Mouse (Mus musculus) frontal cortex, adult (tissue): ENCODE results near the gene Olfr237-ps1.
"Not testable (repeated sequence)": the region's sequence is repeated elsewhere in the genome, so short reads cannot be mapped to it uniquely, and the experiment has no call there.

Experiments used
- ATAC-seq: cut with Nextera tagmentation; 2 replicates; pipeline ENCODE4 v1.9.2; 2017; ENCODE audit warnings: mild to moderate bottlenecking, moderate library complexity, mixed read lengths; ENCODE audit not compliant: low TSS enrichment

The Olfr237-ps1 gene

DNA sequence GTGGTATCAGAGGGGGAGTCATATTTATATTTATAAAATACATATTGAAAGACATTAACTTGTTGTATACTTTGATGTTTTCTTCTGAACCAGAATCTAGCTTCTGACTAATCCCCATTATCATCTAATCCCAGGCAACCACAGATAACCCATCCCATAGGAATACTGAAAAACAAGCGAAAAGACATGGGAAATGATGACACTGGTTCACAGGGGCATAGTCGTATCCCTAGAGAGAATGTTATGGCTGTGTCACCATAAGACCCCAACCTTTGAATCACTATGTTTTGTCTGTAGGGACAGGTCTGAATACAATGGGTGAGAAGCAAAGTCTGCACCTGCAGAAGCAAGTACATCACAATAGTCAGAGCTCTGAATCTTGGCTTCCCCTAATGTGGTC is at the start of gene Olfr237-ps1:
Olfr237-ps1 (plus strand) TSS at position 301 of the 400 bp plus-strand sequence.
- not testable (repeated sequence) for ATAC-seq

DNA sequence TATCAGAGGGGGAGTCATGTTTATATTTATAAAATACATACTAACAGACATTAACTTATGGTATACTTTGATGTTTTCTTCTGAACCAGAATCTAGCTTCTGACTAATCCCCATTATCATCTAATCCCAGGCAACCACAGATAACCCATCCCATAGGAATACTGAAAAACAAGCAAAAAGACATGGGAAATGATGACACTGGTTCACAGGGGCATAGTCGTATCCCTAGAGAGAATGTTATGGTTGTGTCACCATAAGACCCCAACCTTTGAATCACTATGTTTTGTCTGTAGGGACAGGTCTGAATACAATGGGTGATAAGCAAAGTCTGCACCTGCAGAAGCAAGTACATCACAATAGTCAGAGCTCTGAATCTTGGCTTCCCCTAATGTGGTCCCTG is 40.3 kb upstream of the Olfr237-ps1 start, which contains the start of gene Olfr441:
Olfr441 (plus strand) TSS at position 301 of the 400 bp plus-strand sequence.
- not testable (repeated sequence) for ATAC-seq

DNA sequence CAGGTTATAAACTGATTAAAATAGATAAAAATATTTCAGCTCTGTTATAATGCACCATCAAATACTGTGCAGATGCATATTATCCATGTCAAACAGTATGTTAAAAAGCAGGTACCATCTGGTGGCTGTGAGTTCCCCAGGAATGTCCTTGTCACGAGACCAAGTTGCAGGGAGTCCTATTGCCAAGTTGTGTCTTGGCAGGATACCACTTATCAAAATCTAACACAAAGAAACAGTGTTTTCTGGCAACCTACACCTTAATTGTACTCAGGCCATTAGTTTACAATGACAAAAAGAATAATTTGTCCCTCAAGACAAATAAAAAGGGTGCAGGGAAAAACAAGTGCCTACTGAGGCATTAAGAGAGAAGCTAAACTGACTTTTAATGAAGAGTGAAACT is 13.1 kb downstream of the Olfr237-ps1 start:
- ATAC-seq = no peak

DNA sequence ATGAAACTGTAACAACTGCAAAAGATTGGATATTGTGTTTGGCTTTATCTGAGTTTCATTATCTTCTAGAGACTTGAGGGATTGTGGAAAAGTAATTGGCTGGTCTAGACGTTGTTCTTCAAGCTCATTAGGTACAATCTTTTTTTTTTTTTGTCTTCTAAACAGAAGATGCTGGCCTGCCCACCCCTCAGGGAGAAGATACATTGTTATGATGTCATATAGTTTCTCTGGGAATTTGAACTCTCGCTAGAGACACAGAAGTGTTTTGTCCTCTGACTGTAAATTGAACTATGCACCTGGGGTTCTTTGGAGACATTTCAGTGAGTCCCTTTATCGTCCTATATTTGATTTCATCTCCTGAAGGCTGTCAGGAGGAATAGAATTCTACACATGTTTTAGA is 16.6 kb downstream of the Olfr237-ps1 start, which contains the start of gene Olfr437:
Olfr437 (plus strand) TSS at position 301 of the 400 bp plus-strand sequence.
- no peak for ATAC-seq

- ATAC-seq = no peak
These were observed 20.9 kb downstream of the Olfr237-ps1 start for GRCm38 (mm10) chr6:43167246-43167645.

- no peak for ATAC-seq
These were observed 25.5 kb downstream of the Olfr237-ps1 start, which contains the start of gene Olfr13 for GRCm38 (mm10) chr6:43171840-43172239. Olfr13 (plus strand) TSS chr6:43172140.

DNA sequence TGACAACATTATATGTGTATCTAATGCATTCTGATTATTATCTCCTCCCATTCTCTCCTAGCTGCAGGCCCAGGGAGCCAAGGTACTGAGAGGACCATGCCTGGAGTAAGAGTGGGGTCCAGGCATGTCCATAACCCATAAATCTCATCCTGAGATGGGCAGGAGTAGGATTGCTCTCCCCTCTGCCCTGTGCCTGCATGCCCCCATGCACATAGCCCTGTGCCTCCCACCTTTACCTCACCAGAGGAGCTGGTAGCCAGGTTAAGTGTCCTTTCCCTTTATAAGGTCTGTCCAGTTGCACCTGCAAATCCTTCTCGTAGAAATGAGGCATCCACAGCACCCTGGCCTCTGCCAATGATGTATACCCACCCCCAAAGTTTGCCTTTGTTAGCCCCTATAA is 31.8 kb downstream of the Olfr237-ps1 start:
- no peak for ATAC-seq

GRCm38 (mm10) chr6:43178584-43179501 is 32.5 kb downstream of the Olfr237-ps1 start:
- peak; percentile 67; the same call in 1 of the 2 replicates for ATAC-seq

GRCm38 (mm10) chr6:43190986-43191385 is 44.6 kb downstream of the Olfr237-ps1 start:
- no peak for ATAC-seq

- ATAC-seq = peak; percentile 82
These were observed 50.4 kb downstream of the Olfr237-ps1 start, which contains the start of gene Olfr435 for GRCm38 (mm10) chr6:43196781-43197180. Olfr435 (plus strand) TSS chr6:43197146.

DNA sequence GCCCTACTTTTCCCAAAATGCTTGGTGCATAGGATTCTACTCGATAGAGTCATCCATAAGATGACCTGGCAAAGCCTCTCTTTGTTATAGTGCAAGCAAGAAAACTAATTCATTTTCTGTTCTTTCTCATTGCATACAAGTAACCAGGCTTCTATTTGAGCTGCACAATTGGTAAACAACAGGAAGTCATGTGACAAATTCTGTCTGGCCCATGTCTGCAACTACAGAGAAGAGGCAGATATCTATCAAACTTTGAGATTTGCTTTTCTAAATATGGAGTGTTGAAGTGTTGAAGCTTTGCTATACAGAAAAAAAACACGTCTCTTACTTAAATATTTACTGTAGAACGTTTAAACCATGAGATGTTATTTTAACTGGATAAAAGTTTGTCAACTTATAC is 51.7 kb downstream of the Olfr237-ps1 start:
- ATAC-seq = no peak

DNA sequence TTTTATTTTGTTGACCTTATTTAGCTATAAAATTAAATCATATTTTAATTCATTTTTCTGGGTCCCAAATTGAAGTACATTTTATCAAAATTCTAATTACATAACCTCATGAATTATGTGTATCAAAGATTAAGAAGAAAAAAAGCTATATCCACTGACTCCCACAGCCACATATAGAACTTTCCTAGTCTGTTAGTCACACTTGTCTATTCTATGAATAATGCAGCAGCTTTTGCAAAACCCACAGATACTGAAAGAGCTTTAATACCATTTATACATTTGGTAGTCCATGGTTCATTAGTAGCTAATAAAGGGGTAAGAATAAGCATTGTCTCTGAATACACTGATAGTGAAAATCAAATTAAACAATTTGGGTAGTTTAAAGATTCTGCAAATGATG is 56.4 kb downstream of the Olfr237-ps1 start:
- peak; percentile 91 for ATAC-seq

DNA sequence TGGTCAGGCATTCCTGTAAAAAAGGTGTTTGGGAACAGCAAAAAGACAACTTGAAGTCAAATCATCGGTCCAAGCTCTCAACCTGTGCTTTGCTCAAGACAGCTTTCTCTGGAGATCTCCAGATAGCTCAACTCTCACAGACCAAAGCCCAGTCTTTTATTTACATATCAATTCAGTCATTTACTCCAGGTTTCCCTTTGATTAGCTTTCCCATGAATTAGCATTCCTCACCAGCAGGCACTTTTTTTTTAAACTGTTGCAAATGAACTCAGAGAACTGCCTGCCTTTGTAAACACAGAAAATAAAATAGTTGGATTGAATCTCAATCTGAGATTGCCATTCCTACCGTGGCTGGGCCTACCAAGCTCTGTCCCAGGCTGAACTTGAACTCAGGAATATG is 59.0 kb downstream of the Olfr237-ps1 start:
- no peak for ATAC-seq
